27 mouse cellular contexts compared by ENCODE assay signal in genomic region chr12:102778151-102778550, GRCm38 (mm10). TPM values are rescaled to one million over a fixed set of nuclear protein-coding genes. Genes with fewer than 3 reads are reported as not detected.
DNase-seq lines count a peak whose midpoint lies in the region; ATAC-seq and TF ChIP-seq lines count a peak whose summit lies in the region.
"Had no signal": no experiment of that assay in that cellular context is flagged by ENCODE, and none has a peak within 500 bp of the region (broad histone marks: within the 10 kb centered on the region; RNA-seq: fewer than 3 reads in every experiment).

No protein-coding gene starts in this region.

- 39% methylated on average over 5 of the region's 5 CpGs for WGBS in cerebellum, adult 2 months
- WGBS in hindbrain, embryonic 16.5 days = 83% methylated on average over 5 of the region's 5 CpGs
- 88% methylated on average over 5 of the region's 5 CpGs for WGBS in limb, embryonic 10.5 days

- TF ChIP-seq CTCF in cerebellum, adult 2 months (IDR thresholded peaks at IDR 0.05; ENCODE audit: borderline replicate concordance, insufficient read depth, low read depth, low read length) = no peak

- 0 out of 2 replicates have a peak overlapping the region, but pooled peaks have one; percentile 16 for H3K27ac ChIP-seq in cerebellum, adult 2 months (ENCODE audit: insufficient read depth, low read length)
- H3K27ac ChIP-seq in hindbrain, embryonic 16.5 days (ENCODE audit: low read depth, low read length) = no peak overlapping the region
- no peak overlapping the region for H3K27ac ChIP-seq in limb, embryonic 10.5 days
- H3K27ac ChIP-seq: embryonic facial prominence, embryonic 13.5 days; forebrain, embryonic 12.5 days; heart, embryonic 13.5 days; hindbrain, embryonic 15.5 days had no signal

- no peak overlapping the region for H3K4me3 ChIP-seq in cerebellum, adult 2 months (replicated peaks; ENCODE audit: insufficient read depth, low read depth, low read length)
- H3K4me3 ChIP-seq in hindbrain, embryonic 16.5 days (ENCODE audit: low read length) = no peak overlapping the region
- H3K4me3 ChIP-seq in limb, embryonic 10.5 days = no peak overlapping the region
- H3K4me3 ChIP-seq: embryonic facial prominence, embryonic 13.5 days; forebrain, embryonic 12.5 days; heart, embryonic 13.5 days; hindbrain, embryonic 15.5 days had no signal

- H3K9ac ChIP-seq in hindbrain, embryonic 16.5 days (ENCODE audit: low read depth, low read length) = no peak overlapping the region
- H3K9ac ChIP-seq: embryonic facial prominence, embryonic 13.5 days; forebrain, embryonic 12.5 days; heart, embryonic 13.5 days; hindbrain, embryonic 15.5 days had no signal

- TF ChIP-seq POLR2A in cerebellum, adult 2 months (IDR thresholded peaks at IDR 0.05; ENCODE audit: borderline replicate concordance, insufficient read depth, low read length) = no peak

- no peaks in the 10 kb centered on the region for H3K9me3 ChIP-seq in hindbrain, embryonic 16.5 days (ENCODE audit: control insufficient read depth, low read length)
- no peaks in the 10 kb centered on the region for H3K9me3 ChIP-seq in limb, embryonic 10.5 days (replicated peaks)
- H3K9me3 ChIP-seq: embryonic facial prominence, embryonic 13.5 days; forebrain, embryonic 12.5 days; G1E; heart, embryonic 13.5 days; hindbrain, embryonic 15.5 days had no signal

- H3K4me2 ChIP-seq in hindbrain, embryonic 16.5 days (ENCODE audit: low read length) = no peak overlapping the region
- H3K4me2 ChIP-seq: embryonic facial prominence, embryonic 13.5 days; forebrain, embryonic 12.5 days; heart, embryonic 13.5 days; hindbrain, embryonic 15.5 days had no signal

- H3K36me3 ChIP-seq in hindbrain, embryonic 16.5 days (ENCODE audit: control insufficient read depth, insufficient read depth, low read length) = peaks cover 14% of the 10 kb centered on the region
- H3K36me3 ChIP-seq in limb, embryonic 10.5 days = peaks cover 61% of the 10 kb centered on the region

- DNase-seq in cerebellum, adult 11 months = peak; percentile 22
- peak; percentile 33 to 70 for DNase-seq in cerebellum, adult 2 months
- peak; percentile 29 to 40 for DNase-seq in cerebellum, postnatal 10 days
- DNase-seq in limb, embryonic 10.5 days (ENCODE audit: low spot score) = no peak
- DNase-seq: adrenal gland, adult 8-10 months; adrenal gland, postnatal 36 days; B cell, adult 2 months; gastrocnemius, postnatal 14 days; heart, postnatal 36 days; kidney, adult 8-10 months had no signal

- ATAC-seq in cerebellum, adult (ENCODE audit: insufficient number of reproducible peaks, low FRiP score, low TSS enrichment) = no peak
- no peak for ATAC-seq in frontal cortex, adult (ENCODE audit: low TSS enrichment)
- no peak for ATAC-seq in hindbrain, embryonic 16.5 days
- ATAC-seq: CD4-positive, CD25-positive, alpha-beta regulatory T cell, adult 4 months; forebrain, embryonic 16.5 days; inflammation-experienced regulatory T-cells, adult 6 months; intestine, postnatal 0 days had no signal

- no peaks in the 10 kb centered on the region for H3K27me3 ChIP-seq in cerebellum, adult 2 months (ENCODE audit: control insufficient read depth, insufficient read depth, low read length)
- H3K27me3 ChIP-seq in hindbrain, embryonic 16.5 days (replicated peaks; ENCODE audit: control insufficient read depth, insufficient read depth, low read length) = no peaks in the 10 kb centered on the region
- H3K27me3 ChIP-seq in limb, embryonic 10.5 days (ENCODE audit: low read depth, poor library complexity, severe bottlenecking) = no peaks in the 10 kb centered on the region
- H3K27me3 ChIP-seq: embryonic facial prominence, embryonic 13.5 days; forebrain, embryonic 12.5 days; heart, embryonic 13.5 days; hindbrain, embryonic 15.5 days had no signal

- peaks cover 6% of the 10 kb centered on the region for H3K4me1 ChIP-seq in cerebellum, adult 2 months (ENCODE audit: control insufficient read depth, insufficient read depth, low read length)
- no peaks in the 10 kb centered on the region for H3K4me1 ChIP-seq in hindbrain, embryonic 16.5 days (ENCODE audit: control insufficient read depth, insufficient read depth, low read depth, low read length)
- H3K4me1 ChIP-seq in limb, embryonic 10.5 days = no peaks in the 10 kb centered on the region
- H3K4me1 ChIP-seq: embryonic facial prominence, embryonic 13.5 days; forebrain, embryonic 12.5 days; hindbrain, embryonic 15.5 days had no signal

RNA-seq across cellular contexts. Expression of gene Gm20604, which starts 19.7 kb away (rescaled TPM):
- polyA plus RNA-seq in cerebellum, adult 2 months (2012; rRNA removed) = 27.0 and 28.7 TPM in 2 replicates
- 46.1 and 48.8 TPM in 2 replicates for polyA plus RNA-seq in hindbrain, embryonic 16.5 days (2015; fragmentation: Nextera tagmentation; extraction: Ambion mirVana)
- 29.5 and 33.8 TPM in 2 replicates for polyA plus RNA-seq in limb, embryonic 10.5 days (2016; fragmentation: Nextera tagmentation; extraction: Ambion mirVana)

RNA-seq across cellular contexts. Expression of gene Ubr7, which starts 20.4 kb away (rescaled TPM):
- polyA plus RNA-seq in cerebellum, adult 2 months (2012; rRNA removed) = 24.3 and 25.5 TPM in 2 replicates
- polyA plus RNA-seq in hindbrain, embryonic 16.5 days (2015; fragmentation: Nextera tagmentation; extraction: Ambion mirVana) = 34.7 and 38.9 TPM in 2 replicates
- polyA plus RNA-seq in limb, embryonic 10.5 days (2016; fragmentation: Nextera tagmentation; extraction: Ambion mirVana) = 55.8 and 56.5 TPM in 2 replicates

RNA-seq across cellular contexts. Expression of gene Gon7, which starts 20.5 kb away (rescaled TPM):
- polyA plus RNA-seq in cerebellum, adult 2 months (2012; rRNA removed) = 18.9 and 22.5 TPM in 2 replicates
- 38.7 and 45.2 TPM in 2 replicates for polyA plus RNA-seq in hindbrain, embryonic 16.5 days (2015; fragmentation: Nextera tagmentation; extraction: Ambion mirVana)
- polyA plus RNA-seq in limb, embryonic 10.5 days (2016; fragmentation: Nextera tagmentation; extraction: Ambion mirVana) = 46.1 and 52.2 TPM in 2 replicates

RNA-seq across cellular contexts. Expression of gene Gm28051, which starts 20.6 kb away (rescaled TPM):
- not detected in 2 replicates for polyA plus RNA-seq in cerebellum, adult 2 months (2012; rRNA removed)
- not detected in 2 replicates for polyA plus RNA-seq in hindbrain, embryonic 16.5 days (2015; fragmentation: Nextera tagmentation; extraction: Ambion mirVana)
- polyA plus RNA-seq in limb, embryonic 10.5 days (2016; fragmentation: Nextera tagmentation; extraction: Ambion mirVana) = not detected in 2 replicates
- polyA plus RNA-seq: brain, embryonic 14.5 days; CD4-positive, CD25-positive, alpha-beta regulatory T cell, adult 4 months; cortical plate, adult 2 months; embryonic facial prominence, embryonic 13.5 days; forebrain, embryonic 12.5 days; forebrain, embryonic 16.5 days; gonadal fat pad, adult 2 months; heart, embryonic 13.5 days; heart, postnatal 0 days; hindbrain, embryonic 11.5 days; hindbrain, embryonic 15.5 days; inflammation-experienced regulatory T-cells, adult 6 months; intestine, postnatal 0 days had no signal

RNA-seq across cellular contexts. Expression of gene Tmem251, which starts 34.6 kb away (rescaled TPM):
- polyA plus RNA-seq in cerebellum, adult 2 months (2012; rRNA removed) = 3.7 and 3.9 TPM in 2 replicates
- 9.9 and 11.8 TPM in 2 replicates for polyA plus RNA-seq in hindbrain, embryonic 16.5 days (2015; fragmentation: Nextera tagmentation; extraction: Ambion mirVana)
- 11.7 TPM in 2 replicates for polyA plus RNA-seq in limb, embryonic 10.5 days (2016; fragmentation: Nextera tagmentation; extraction: Ambion mirVana)
